Mouse (Mus musculus) heart, adult 2 months (tissue): Measurements from ENCODE around the gene Rab8b. TPM values are rescaled to one million over a fixed set of nuclear protein-coding genes. Genes with fewer than 3 reads are reported as not detected.

Experiments used
- DNase-seq, 2 experiments: peaks; one replicate each; pipeline ENCODE4 v3.0.0; 2021
- H3K27ac ChIP-seq: fragments of 200-600 bp; 2 replicates; pipeline ENCODE4 v1.8.1; 2022
- H3K27me3 ChIP-seq: fragments of 200-500 bp; 2 replicates; pipeline ENCODE4 v1.6.1; 2012; ENCODE audit warnings: mild to moderate bottlenecking, low read length, inconsistent platforms, mixed read lengths; ENCODE audit not compliant: control insufficient read depth, insufficient read depth
- H3K36me3 ChIP-seq: fragments of 200-500 bp; 2 replicates; pipeline ENCODE4 v1.6.1; 2012; ENCODE audit warnings: low read length, inconsistent platforms; ENCODE audit not compliant: control insufficient read depth, insufficient read depth
- H3K4me1 ChIP-seq: fragments of 200-500 bp; 2 replicates; pipeline ENCODE4 v1.6.1; 2011; ENCODE audit warnings: low read length; ENCODE audit not compliant: control insufficient read depth, insufficient read depth
- H3K4me3 ChIP-seq: fragments of 200-600 bp; 2 replicates; pipeline ENCODE4 v1.8.1; 2022
- H3K79me2 ChIP-seq: fragments of 200-500 bp; replicated peaks from 2 replicates; pipeline ENCODE4 v1.6.1; 2012; ENCODE audit warnings: mild to moderate bottlenecking, inconsistent platforms, low read length, moderate library complexity, mixed read lengths; ENCODE audit not compliant: control insufficient read depth, insufficient read depth
- H3K9ac ChIP-seq: fragments of 200-500 bp; 2 replicates; pipeline ENCODE4 v1.6.1; 2012; ENCODE audit warnings: low read depth, mild to moderate bottlenecking, control low read depth, inconsistent platforms, low read length, mixed read lengths
- CTCF ChIP-seq: fragments of 200-600 bp; IDR thresholded peaks from 2 replicates; pipeline ENCODE4 v1.8.1; 2022; ENCODE audit warnings: antibody characterized with exemption, mild to moderate bottlenecking, moderate library complexity
- EP300 ChIP-seq: fragments of 200-500 bp; IDR thresholded peaks from 2 replicates; pipeline ENCODE4 v1.6.1; 2011; ENCODE audit warnings: low read depth, low read length, control low read depth; ENCODE audit not compliant: insufficient read depth
- POLR2A ChIP-seq: fragments of 200-500 bp; IDR thresholded peaks from 2 replicates; pipeline ENCODE4 v1.6.1; 2011; ENCODE audit warnings: mild to moderate bottlenecking, low read depth, low read length, control low read depth; ENCODE audit not compliant: insufficient read depth
- WGBS: fragments of 180-500 bp; shearing (Covaris S2); methylation state at CpG from one replicate; pipeline ENCODE4 v1.1.7; 2018; 5-methylcytosine and 5-hydroxymethylcytosine counted together
- intact Hi-C: fragments of 180-260 bp; cut with DNase I; formaldehyde crosslinking; loops from one replicate; pipeline ENCODE4 v1.15.1; 2025
- polyA plus RNA-seq: library from polyadenylated mRNA; depleted of rRNA; stranded (reverse); fragments of >200 nt; gene quantifications from 2 replicates; pipeline ENCODE4 v1.2.3, GENCODE M21; 2012
- total RNA-seq, 2 experiments: library from RNA; stranded (reverse); gene quantifications; 2 replicates each; pipeline ENCODE4 v1.2.3; 2021

Rab8b gene
- total and polyA plus RNA-seq, 3 experiments, result 5.5 to 9.8 (median 8.5) TPM

DNA sequence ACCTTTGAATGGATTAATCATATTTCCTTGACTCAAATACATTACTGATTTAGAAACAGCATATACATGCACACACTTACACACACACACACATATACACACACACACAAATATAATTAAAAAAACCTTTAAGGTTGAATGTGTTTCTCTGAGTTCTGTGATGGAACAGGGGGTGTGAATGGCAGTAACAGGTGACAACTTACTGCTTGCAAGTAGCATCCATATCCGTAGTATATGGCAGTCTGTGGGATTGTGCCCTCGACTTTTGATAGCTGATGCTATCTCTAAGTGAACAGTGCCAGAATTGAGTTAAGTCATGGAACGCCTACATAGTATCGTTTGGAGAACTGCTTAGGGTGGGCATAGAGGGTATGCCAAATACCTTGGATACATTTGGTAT lies 57.3 kb downstream of the Rab8b start:
- no peak overlapping the region for H3K9ac ChIP-seq
- whole genome bisulfite sequencing, result 86% methylated on average over 4 of the region's 4 CpGs
- H3K27ac ChIP-seq, result no peak overlapping the region
- H3K27me3 ChIP-seq, result no peaks in the 10 kb centered on the region
- DNase-seq, result no peak
- no peaks in the 10 kb centered on the region for H3K79me2 ChIP-seq
- H3K36me3 ChIP-seq, result peaks cover 5% of the 10 kb centered on the region
- H3K4me3 ChIP-seq, result no peak overlapping the region
- TF ChIP-seq CTCF (no peak), POLR2A (no peak), EP300 (no peak)
- intact Hi-C loops, result no loop called here
- H3K4me1 ChIP-seq, result peaks cover 6% of the 10 kb centered on the region

DNA sequence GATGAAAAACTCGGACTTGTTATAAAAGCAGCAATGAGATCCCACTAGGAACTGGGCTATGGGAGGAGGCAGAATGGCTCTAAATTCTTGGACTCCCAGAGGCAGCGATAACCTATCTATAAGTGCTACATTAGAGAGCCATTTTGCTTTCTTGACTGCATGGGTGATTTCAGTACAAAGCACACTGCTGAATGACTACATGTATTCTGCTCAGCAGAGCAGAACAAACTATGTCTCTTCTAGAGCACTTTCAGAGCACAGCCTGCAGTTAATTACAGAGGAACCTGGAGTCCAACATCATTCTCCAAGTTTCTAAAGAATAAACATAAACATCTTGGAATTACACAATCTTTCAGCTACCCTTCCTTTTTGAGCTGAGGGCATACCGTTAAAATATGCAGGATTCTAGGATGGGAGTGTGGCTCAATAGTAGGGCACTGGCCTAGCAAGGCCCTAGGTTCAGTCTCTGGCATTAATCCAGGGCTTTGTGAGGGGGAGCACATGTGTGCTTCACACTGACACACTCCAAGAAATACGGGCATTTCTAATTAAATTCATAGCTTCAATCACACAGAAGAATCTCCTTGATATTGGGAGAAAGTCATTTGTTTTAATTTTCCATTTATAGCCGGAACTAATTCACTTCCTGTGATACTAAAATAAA lies 58.3 kb downstream of the Rab8b start:
- Histone ChIP-seq H3K4me1 (peaks cover 6% of the 10 kb centered on the region), H3K36me3 (peaks cover 5% of the 10 kb centered on the region), H3K4me3 (no peak overlapping the region), H3K27ac (no peak overlapping the region), H3K27me3 (no peaks in the 10 kb centered on the region), H3K9ac (no peak overlapping the region), H3K79me2 (no peaks in the 10 kb centered on the region)
- TF ChIP-seq CTCF (no peak), POLR2A (no peak), EP300 (no peak)
- no peak for DNase-seq
- WGBS, result 66% methylated on average over 5 of the region's 5 CpGs
- intact Hi-C loops, result no loop called here

DNA sequence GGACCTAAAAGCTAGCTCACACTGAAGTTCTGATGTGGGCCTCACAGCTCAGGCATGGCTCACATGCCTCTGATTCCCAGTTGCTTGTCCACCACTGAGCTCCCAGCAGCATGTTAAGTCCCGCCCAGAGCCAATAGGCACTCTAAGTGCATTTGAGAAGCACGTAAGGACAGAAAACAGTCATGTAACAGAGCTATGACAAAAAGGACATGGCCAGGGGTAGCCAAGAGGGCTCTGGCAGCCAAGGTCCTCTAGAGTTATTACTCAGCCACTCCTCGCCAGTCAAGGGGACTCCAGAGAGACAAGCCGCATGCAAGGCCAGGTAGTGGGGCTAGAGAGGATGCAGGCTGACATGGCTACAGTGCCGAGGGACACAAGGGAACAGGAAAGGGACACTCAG lies 60.0 kb downstream of the Rab8b start:
- intact Hi-C loops, result loop anchor here (5.0 kb wide), 1 partner anchor 78 kb away; no protein-coding TSS in a partner anchor
- WGBS, result 94% methylated on average over 5 of the region's 5 CpGs
- H3K27ac ChIP-seq, result no peak overlapping the region
- no peak for DNase-seq
- peaks cover 5% of the 10 kb centered on the region for H3K36me3 ChIP-seq
- TF ChIP-seq EP300, result no peak
- TF ChIP-seq POLR2A, result no peak
- TF ChIP-seq CTCF, result no peak
- peaks cover 3% of the 10 kb centered on the region for H3K4me1 ChIP-seq
- H3K79me2 ChIP-seq, result no peaks in the 10 kb centered on the region
- no peak overlapping the region for H3K4me3 ChIP-seq
- H3K9ac ChIP-seq, result no peak overlapping the region
- H3K27me3 ChIP-seq, result no peaks in the 10 kb centered on the region

DNA sequence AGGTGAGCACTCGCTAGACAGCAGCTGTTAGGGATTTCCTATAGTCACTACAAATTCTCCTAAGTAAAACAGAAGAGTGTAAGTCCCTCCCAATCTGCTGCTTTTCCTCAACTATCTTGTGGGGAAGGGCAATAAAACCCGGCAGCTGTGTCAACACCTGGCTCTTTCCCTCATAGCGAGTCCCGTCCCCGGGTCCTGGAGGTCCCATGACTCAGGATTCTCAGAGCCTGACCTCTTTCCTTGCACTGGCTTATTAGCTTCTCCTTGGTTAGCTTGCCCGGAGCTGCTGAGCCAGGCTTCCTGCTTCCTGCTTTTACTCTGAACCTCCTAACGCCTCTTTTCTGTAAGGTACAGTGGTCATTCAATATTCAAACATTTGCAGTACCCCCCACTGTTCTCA lies 63.6 kb downstream of the Rab8b start:
- no peaks in the 10 kb centered on the region for H3K27me3 ChIP-seq
- no peak for TF ChIP-seq CTCF
- no peak for TF ChIP-seq POLR2A
- TF ChIP-seq EP300, result no peak
- DNase-seq, result no peak
- intact Hi-C loops, result loop anchor here (5.0 kb wide), 1 partner anchor 81 kb away; no protein-coding TSS in a partner anchor
- H3K27ac ChIP-seq, result no peak overlapping the region
- H3K9ac ChIP-seq, result no peak overlapping the region
- no peaks in the 10 kb centered on the region; the same call in 1 of the 2 replicates for H3K4me1 ChIP-seq
- H3K36me3 ChIP-seq, result no peaks in the 10 kb centered on the region
- H3K4me3 ChIP-seq, result no peak overlapping the region
- WGBS, result 51% methylated on average over 7 of the region's 7 CpGs
- H3K79me2 ChIP-seq, result no peaks in the 10 kb centered on the region

DNA sequence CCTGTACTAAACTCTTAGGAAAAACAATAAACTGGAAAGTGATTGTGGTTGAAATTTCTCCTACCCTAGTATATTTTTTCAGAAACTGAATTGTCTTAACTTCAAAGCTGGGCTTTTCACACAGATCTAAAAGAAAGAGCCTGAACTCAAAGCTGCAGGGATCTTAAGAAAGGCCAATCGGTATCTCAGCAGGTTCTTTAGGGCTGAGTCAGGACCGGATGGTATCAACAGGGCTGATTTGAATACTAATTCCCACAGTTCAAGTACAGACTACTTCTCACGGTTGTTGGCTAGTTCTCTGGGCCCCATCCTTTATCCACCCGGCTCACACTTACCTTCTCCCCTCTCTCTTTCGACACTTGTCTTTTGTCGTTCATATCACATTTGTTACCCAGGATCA lies 66.9 kb downstream of the Rab8b start:
- TF ChIP-seq POLR2A (no peak), CTCF (no peak), EP300 (no peak)
- Histone ChIP-seq H3K27me3 (no peaks in the 10 kb centered on the region), H3K9ac (no peak overlapping the region), H3K36me3 (no peaks in the 10 kb centered on the region), H3K79me2 (no peaks in the 10 kb centered on the region), H3K4me3 (no peak overlapping the region), H3K27ac (no peak overlapping the region), H3K4me1 (no peaks in the 10 kb centered on the region; the same call in 1 of the 2 replicates)
- intact Hi-C loops, result no loop called here
- whole genome bisulfite sequencing, result 72% methylated on average over 6 of the region's 6 CpGs
- no peak for DNase-seq

DNA sequence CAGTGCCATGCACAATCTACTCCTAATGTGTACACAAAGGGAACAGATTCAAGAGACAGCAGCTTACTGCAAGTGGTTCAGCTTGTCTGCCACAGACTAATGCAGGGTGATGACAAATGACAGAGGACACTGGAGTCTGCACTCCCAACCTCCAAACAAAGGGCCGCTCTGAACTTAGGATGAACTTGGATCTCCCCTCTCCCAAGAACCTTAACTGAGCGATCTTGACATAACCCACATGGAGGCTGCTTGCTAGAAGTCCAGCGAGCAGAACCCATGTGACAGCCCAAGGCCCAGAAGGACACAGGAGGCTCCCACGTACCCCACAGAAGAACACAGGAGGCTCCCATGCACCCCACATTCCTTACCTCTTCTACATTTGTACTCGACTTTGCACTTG lies 68.5 kb downstream of the Rab8b start:
- H3K27me3 ChIP-seq, result no peaks in the 10 kb centered on the region
- no peaks in the 10 kb centered on the region; the same call in 1 of the 2 replicates for H3K36me3 ChIP-seq
- 70% methylated on average over 5 of the region's 5 CpGs for WGBS
- TF ChIP-seq EP300 (no peak), CTCF (no peak), POLR2A (no peak)
- no peak overlapping the region for H3K9ac ChIP-seq
- no peaks in the 10 kb centered on the region for H3K79me2 ChIP-seq
- no peak for DNase-seq
- H3K4me1 ChIP-seq, result no peaks in the 10 kb centered on the region; the same call in 1 of the 2 replicates
- intact Hi-C loops, result no loop called here
- no peak overlapping the region for H3K4me3 ChIP-seq
- no peak overlapping the region for H3K27ac ChIP-seq
